Mouse (Mus musculus) heart, postnatal 36 days (tissue): ENCODE results near the gene Eif2a. TPM values are rescaled to one million over a fixed set of nuclear protein-coding genes. Genes with fewer than 3 reads are reported as not detected.
"Not testable (repeated sequence)": the region's sequence is repeated elsewhere in the genome, so short reads cannot be mapped to it uniquely, and the experiment has no call there.

Experiments
- DNase-seq, 2 experiments: peaks; one replicate each; pipeline ENCODE4 v3.0.0; 2021 to 2022
- intact Hi-C: fragments of 180-260 bp; cut with DNase I; formaldehyde crosslinking; loops from one replicate; pipeline ENCODE4 v1.15.1; 2025
- total RNA-seq, 2 experiments: library from RNA; stranded (reverse); gene quantifications; 2 replicates each; pipeline ENCODE4 v1.2.3; 2021

The Eif2a gene
- total RNA-seq, 2 experiments from 2014 or later, result 40.5 to 42.5 TPM

- intact Hi-C loops, result no loop called here
Observed at GRCm38 (mm10) chr3:58519536-58519935, 6.1 kb upstream of the Eif2a start.

GRCm38 (mm10) chr3:58520286-58520685 is 5.3 kb upstream of the Eif2a start:
- DNase-seq, result no peak
- intact Hi-C loops, result no loop called here

More at GRCm38 (mm10) chr3:58519536-58519935, 6.1 kb upstream of the Eif2a start:
- no peak for DNase-seq

GRCm38 (mm10) chr3:58521361-58521760 is 4.3 kb upstream of the Eif2a start:
- intact Hi-C loops, result no loop called here
- no peak for DNase-seq

DNA sequence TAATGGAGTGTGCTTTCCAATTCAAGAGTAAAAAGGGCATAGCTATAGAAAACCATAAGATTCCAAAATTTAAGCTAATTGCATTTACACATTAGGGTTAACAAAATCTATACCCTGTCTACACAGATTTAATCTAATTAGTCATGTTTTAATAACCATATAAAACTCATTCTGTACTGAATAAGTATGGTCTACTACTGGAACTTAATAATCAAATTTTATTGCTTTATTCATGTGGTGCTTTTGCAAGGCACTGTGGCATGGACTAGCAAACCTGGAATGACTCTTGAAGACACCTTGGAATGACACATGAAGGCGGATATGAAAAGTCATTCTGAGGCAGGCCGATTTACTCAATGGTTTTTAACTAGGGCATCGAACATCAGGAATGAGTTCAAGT is 2.2 kb upstream of the Eif2a start:
- DNase-seq, result no peak
- intact Hi-C loops, result no loop called here

- DNase-seq, result no peak
- intact Hi-C loops, result loop anchor here (1.0 kb wide), 1 partner anchor 109 kb away; no protein-coding TSS in a partner anchor
Observed at GRCm38 (mm10) chr3:58524246-58524645, 1.4 kb upstream of the Eif2a start.

DNA sequence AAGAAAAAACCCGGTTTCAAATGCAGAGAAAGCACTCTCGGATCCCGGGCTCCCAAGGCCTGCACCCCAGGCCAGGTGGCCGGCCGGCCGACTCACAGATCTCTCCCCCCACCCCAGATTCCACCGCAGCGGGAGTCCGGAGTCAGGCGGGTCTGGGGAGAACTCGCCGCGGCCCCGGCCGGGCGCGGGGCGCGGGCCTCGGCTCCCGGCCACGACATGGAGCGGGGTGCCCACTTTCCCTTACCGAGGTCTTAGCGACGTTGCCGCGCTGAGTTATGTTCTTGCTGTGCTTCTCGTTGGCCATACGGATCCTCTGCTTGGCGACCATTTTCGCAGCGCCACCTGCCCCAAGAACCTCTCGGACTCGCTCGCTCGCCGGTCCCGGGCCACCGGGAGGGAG is 455 bp upstream of the Eif2a start:
- DNase-seq, result no peak
- intact Hi-C loops, result loop anchor here (1.0 to 5.0 kb wide), 2 partner anchors 52 to 167 kb away; partner anchors contain the start of gene Siah2

- DNase-seq, result no peak
- intact Hi-C loops, result loop anchor here (5.0 kb wide), 1 partner anchor 166 kb away; the partner anchor contains the start of gene Siah2
Observed at GRCm38 (mm10) chr3:58526408-58526737, 752 bp downstream of the Eif2a start.

DNA sequence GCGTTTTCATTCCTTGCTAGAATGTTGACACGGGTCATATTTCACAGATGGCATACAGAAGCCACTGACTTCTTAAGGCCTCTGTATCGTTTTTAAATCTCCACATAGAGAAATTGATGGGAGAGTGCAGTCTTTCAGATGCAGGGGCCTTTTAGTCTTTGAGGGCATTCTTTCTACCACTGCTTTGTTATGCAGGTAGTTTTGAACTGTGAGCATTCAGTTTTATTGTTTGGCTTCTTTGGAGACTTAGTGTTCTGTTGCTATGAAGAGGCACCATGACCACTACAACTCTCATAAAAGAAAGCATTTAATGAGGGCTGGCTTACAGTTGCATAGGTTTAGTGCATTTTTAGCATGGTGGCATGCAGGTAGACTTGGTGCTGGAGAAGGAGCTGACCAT is 11.0 kb downstream of the Eif2a start:
- DNase-seq, result no peak
- intact Hi-C loops, result no loop called here

GRCm38 (mm10) chr3:58552001-58552811 is 26.6 kb downstream of the Eif2a start:
- intact Hi-C loops, result no loop called here
- no peak for DNase-seq

DNA sequence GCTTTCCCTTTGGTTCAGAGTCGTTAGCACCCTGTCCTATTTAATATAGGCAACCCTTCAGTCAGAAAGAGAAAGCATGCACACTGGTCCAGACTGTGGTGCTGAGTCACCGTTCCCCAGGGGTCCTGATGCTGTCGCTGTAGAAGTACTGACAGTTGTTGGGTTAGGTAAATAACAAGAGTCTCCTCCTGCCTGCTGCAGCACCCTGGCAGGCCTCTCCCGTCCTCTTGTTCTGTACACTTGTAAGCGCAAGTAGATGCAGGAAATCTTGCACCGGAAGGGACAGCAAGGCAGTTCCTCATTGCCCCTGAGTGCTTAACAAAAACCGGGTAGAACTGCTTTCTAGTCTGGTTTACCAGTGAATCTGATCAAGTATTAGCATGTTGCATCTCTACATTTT is 31.0 kb downstream of the Eif2a start:
- intact Hi-C loops, result no loop called here
- DNase-seq, result no peak

DNA sequence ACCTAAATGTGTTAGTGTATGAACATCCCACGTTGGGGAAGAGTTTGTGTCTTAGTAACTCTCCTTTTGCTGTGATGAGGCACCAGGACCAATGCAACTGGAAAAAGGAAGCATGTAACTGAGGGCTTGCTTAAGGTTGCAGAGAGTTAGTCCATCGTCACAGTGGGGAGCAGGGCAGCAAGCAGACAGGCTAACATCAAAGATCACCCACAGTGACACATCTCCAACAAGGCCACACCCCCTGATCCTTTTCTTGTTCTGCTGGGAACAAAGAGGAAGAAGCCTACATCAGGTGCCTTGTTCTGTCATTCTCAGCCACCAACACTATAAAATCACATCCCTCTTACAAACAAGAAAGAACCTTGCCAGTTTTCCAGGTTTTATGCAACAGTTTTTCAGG is 34.3 kb downstream of the Eif2a start:
- intact Hi-C loops, result no loop called here
- no peak for DNase-seq

DNA sequence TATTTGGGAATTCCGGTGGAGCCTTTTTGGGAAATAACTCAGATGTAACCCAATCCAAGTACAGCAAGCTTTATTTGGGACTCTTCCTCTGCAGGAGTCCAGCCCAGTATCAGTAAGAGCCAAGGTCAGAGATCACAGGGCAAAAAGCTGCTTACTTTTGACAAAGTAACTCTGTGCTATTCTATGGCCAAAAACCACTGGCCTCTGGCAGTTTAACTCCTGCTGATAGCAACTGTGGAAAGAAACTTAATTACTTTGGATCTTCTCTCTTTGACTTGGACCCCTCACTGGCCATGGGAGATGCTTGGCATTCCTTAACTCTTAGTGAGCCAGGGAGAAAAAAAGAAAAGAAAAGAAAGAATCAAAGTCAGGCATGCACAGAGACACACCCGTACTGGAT is 35.8 kb downstream of the Eif2a start:
- no peak for DNase-seq
- intact Hi-C loops, result no loop called here

- intact Hi-C loops, result no loop called here
- DNase-seq, result no peak
Observed at GRCm38 (mm10) chr3:58570821-58571220, 45.2 kb downstream of the Eif2a start.

GRCm38 (mm10) chr3:58576137-58577066 is 50.8 kb downstream of the Eif2a start, which contains the start of gene Selenot:
Selenot (plus strand) TSS chr3:58576636.
- intact Hi-C loops, result loop anchor here (1.0 to 5.0 kb wide), 3 partner anchors 51 to 162 kb away; partner anchors contain the start of genes Eif2a, Serp1, Siah2 and Tsc22d2
- DNase-seq, result peak; percentile 98 to 99

GRCm38 (mm10) chr3:58577067-58577503 is 51.5 kb downstream of the Eif2a start:
- intact Hi-C loops, result loop anchor here (1.0 to 5.0 kb wide), 3 partner anchors 52 to 162 kb away; partner anchors contain the start of genes Eif2a, Serp1, Siah2 and Tsc22d2
- DNase-seq, result no peak

DNA sequence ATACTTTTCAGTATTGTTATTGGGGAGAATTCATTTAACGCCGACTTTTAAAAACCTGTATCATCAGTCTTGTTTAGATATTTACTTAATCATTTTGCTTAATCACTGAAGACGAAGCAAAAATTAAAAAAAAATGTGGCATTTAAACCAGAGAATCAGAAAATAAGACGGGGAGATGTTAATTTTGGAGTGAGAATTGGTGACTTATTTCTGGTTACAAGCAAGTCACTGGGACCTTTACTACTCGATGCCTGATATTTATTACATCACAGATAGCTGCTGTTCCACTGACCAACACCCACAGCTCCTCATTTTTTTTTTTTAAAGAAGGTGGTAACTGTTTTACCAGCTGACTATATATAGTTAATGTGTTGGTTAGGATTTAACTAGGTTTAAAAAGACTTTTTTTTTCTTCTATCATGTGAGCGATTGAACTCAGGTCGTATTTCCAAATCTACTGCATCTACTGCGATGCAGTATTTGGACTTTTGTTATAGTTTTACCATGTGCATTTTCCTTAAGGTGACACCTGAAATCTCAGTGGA is 52.0 kb downstream of the Eif2a start:
- intact Hi-C loops, result loop anchor here (1.0 to 5.0 kb wide), 3 partner anchors 52 to 163 kb away; partner anchors contain the start of genes Eif2a, Serp1, Siah2 and Tsc22d2
- DNase-seq, result no peak

DNA sequence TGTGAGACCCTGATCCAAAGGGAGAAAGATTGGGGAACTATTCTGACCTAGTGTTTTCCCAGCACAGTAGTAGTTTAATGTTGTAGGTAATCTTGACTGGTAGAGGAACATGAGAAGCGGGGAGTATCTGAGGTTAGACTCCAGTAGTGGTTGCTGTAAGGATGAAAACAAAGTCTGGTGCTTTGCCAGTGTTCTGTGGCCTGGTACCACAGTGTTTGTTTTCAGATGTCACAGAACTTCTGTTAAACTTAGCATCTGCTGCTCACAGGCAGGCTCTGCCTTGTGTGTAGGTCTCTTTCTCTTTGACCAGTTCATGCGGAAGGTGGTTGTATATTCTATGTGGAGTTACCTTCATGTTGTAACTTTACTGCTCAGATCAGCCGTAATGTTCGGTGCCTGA is 55.9 kb downstream of the Eif2a start:
- intact Hi-C loops, result loop anchor here (10.0 kb wide), 1 partner anchor 737 kb away; the partner anchor contains the start of gene Pfn2
- DNase-seq, result no peak

DNA sequence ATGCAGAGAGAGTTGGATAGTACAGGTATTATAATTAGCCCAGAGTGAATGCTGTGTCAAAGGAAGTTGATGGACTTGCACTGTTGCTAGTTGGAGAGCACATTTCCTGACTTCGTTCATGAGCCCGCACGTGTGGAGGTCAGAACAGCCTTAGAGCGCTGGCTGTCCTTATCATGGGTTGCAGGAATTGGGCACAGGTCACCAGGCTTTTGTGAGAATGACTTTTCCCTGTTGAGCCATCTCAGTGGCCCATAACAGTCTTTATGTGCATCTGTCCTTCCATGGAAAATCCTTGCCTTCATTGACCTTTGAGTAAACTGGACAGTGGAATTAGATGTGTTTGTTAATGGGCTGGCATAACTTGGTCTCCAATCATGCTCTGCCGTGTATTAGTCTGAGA is 56.7 kb downstream of the Eif2a start:
- no peak for DNase-seq
- intact Hi-C loops, result loop anchor here (10.0 kb wide), 1 partner anchor 737 kb away; the partner anchor contains the start of gene Pfn2

DNA sequence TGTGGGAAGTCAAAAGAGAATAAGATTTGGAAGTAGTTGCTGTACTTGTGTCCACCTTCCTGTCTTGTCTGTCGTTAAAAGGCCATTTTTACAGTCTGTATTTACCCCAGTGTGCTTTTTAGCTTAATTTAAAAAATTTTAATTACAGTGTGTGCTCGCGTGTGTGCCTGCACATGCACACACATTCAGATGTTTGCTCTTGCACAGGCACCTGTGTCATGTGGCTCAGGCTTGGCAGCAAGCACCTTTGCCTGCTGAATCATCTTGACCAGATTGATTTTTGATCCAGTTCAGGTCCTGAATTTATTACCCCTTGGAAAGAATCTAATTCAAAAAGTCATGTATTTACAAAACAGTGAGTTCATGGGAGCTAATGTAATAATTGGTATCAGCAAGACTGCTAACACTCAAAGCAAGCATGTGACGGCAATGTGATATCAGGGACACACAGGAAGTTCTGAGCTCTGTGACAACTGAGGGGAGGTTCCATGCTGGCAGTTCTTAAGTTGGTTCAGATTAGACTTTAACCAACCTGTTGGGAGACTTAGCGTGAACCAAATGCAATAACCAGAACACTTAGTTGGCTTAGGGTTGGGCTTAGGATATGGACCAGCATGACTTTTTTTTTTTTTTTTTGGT is 57.3 kb downstream of the Eif2a start:
- intact Hi-C loops, result loop anchor here (10.0 kb wide), 1 partner anchor 738 kb away; the partner anchor contains the start of gene Pfn2
- DNase-seq, result no peak

- DNase-seq, intact Hi-C loops: not testable (repeated sequence)
Observed at GRCm38 (mm10) chr3:58590544-58590943, 64.9 kb downstream of the Eif2a start.
